Mouse (Mus musculus) frontal cortex, postnatal 14 days (tissue): ENCODE results near the gene Nup153.

Experiments used
- DNase-seq, 2 experiments: peaks; one replicate each; pipeline ENCODE4 v3.0.0; 2022; ENCODE audit warnings: low spot score in 2 of 2

The Nup153 gene

GRCm38 (mm10) chr13:46670514-46670913 lies 57.2 kb downstream of the Nup153 start:
- DNase-seq: no peak

GRCm38 (mm10) chr13:46669620-46670271 lies 58.0 kb downstream of the Nup153 start:
- no peak for DNase-seq

GRCm38 (mm10) chr13:46669048-46669619 lies 58.6 kb downstream of the Nup153 start, which contains the start of gene Fam8a1:
Fam8a1 (plus strand) TSS chr13:46669522.
- peak; percentile 84 to 85 for DNase-seq

- no peak for DNase-seq
Measured at GRCm38 (mm10) chr13:46663461-46663964, 64.2 kb downstream of the Nup153 start.

- no peak for DNase-seq
Measured at GRCm38 (mm10) chr13:46659211-46659610, 68.5 kb downstream of the Nup153 start.

GRCm38 (mm10) chr13:46654566-46654965 lies 73.2 kb downstream of the Nup153 start:
- DNase-seq: no peak

GRCm38 (mm10) chr13:46653671-46654070 lies 74.1 kb downstream of the Nup153 start:
- no peak for DNase-seq

- DNase-seq: no peak
Measured at GRCm38 (mm10) chr13:46652671-46653070, 75.1 kb downstream of the Nup153 start.

GRCm38 (mm10) chr13:46651853-46652252 lies 75.9 kb downstream of the Nup153 start:
- no peak for DNase-seq

GRCm38 (mm10) chr13:46645476-46645875 lies 82.3 kb downstream of the Nup153 start:
- DNase-seq: no peak

- no peak for DNase-seq
Measured at GRCm38 (mm10) chr13:46644175-46644574, 83.6 kb downstream of the Nup153 start.

GRCm38 (mm10) chr13:46642318-46642717 lies 85.4 kb downstream of the Nup153 start:
- no peak for DNase-seq

GRCm38 (mm10) chr13:46640608-46641468 lies 86.9 kb downstream of the Nup153 start:
- no peak for DNase-seq

- peak in 1 of 2 experiments; percentile 36 for DNase-seq
Measured at GRCm38 (mm10) chr13:46634133-46634488, 93.6 kb downstream of the Nup153 start.

GRCm38 (mm10) chr13:46633320-46634132 lies 94.2 kb downstream of the Nup153 start:
- DNase-seq: peak; percentile 53 to 63

GRCm38 (mm10) chr13:46632796-46633195 lies 94.9 kb downstream of the Nup153 start:
- DNase-seq: no peak
